Mouse (Mus musculus) urinary bladder, postnatal 10 days (tissue): ENCODE data around the gene Zfp592.
"Not testable (repeated sequence)": the region's sequence is repeated elsewhere in the genome, so short reads cannot be mapped to it uniquely, and the experiment has no call there.

Experiments
- DNase-seq: peaks from one replicate; pipeline ENCODE4 v3.0.0; 2022; ENCODE audit warnings: low spot score

The Zfp592 gene

GRCm38 (mm10) chr7:80992980-80993833 lies at the start of gene Zfp592:
TSS of gene Zfp592 (plus strand) at chr7:80993681.
- peak; percentile 40 for DNase-seq

GRCm38 (mm10) chr7:80947445-80948350 lies 45.8 kb upstream of the Zfp592 start, which contains the start of gene Sec11a:
TSS of gene Sec11a (minus strand) at chr7:80947780.
- DNase-seq = peak; percentile 80

- DNase-seq = no peak
Observed at GRCm38 (mm10) chr7:80951461-80951860, 42.0 kb upstream of the Zfp592 start.

- DNase-seq = no peak
Observed at GRCm38 (mm10) chr7:80952140-80952539, 41.3 kb upstream of the Zfp592 start.

GRCm38 (mm10) chr7:80954251-80954650 lies 39.2 kb upstream of the Zfp592 start:
- no peak for DNase-seq

GRCm38 (mm10) chr7:80956891-80957290 lies 36.6 kb upstream of the Zfp592 start:
- DNase-seq = no peak

GRCm38 (mm10) chr7:80959003-80959402 lies 34.5 kb upstream of the Zfp592 start:
- DNase-seq = no peak

- no peak for DNase-seq
Observed at GRCm38 (mm10) chr7:80962799-80963198, 30.7 kb upstream of the Zfp592 start.

GRCm38 (mm10) chr7:80970913-80971312 lies 22.6 kb upstream of the Zfp592 start:
- DNase-seq = no peak

- no peak for DNase-seq
Observed at GRCm38 (mm10) chr7:80971419-80971818, 22.1 kb upstream of the Zfp592 start.

- no peak for DNase-seq
Observed at GRCm38 (mm10) chr7:80972082-80972481, 21.4 kb upstream of the Zfp592 start.

GRCm38 (mm10) chr7:80972920-80973637 lies 20.4 kb upstream of the Zfp592 start:
- DNase-seq = not testable (repeated sequence)

GRCm38 (mm10) chr7:80973638-80974015 lies 19.9 kb upstream of the Zfp592 start:
- not testable (repeated sequence) for DNase-seq

GRCm38 (mm10) chr7:80980566-80980965 lies 12.9 kb upstream of the Zfp592 start:
- no peak for DNase-seq

- DNase-seq = no peak
Observed at GRCm38 (mm10) chr7:80986458-80987187, 6.9 kb upstream of the Zfp592 start.

- DNase-seq = no peak
Observed at GRCm38 (mm10) chr7:80987805-80988625, 5.5 kb upstream of the Zfp592 start.

- DNase-seq = no peak
Observed at GRCm38 (mm10) chr7:80990276-80990675, 3.2 kb upstream of the Zfp592 start.

GRCm38 (mm10) chr7:80991589-80991988 lies 1.9 kb upstream of the Zfp592 start:
- no peak for DNase-seq

- DNase-seq = no peak
Observed at GRCm38 (mm10) chr7:80992063-80992462, 1.4 kb upstream of the Zfp592 start.

GRCm38 (mm10) chr7:80992631-80992979 lies 876 bp upstream of the Zfp592 start:
- DNase-seq = no peak
